Mouse (Mus musculus) cerebellum, adult 11 months (tissue): Measurements from ENCODE around the gene Ssbp4.

Experiments
- DNase-seq: peaks from one replicate; pipeline ENCODE4 v3.0.0; 2022

Ssbp4 gene

GRCm38 (mm10) chr8:70608749-70609367 is at the start of gene Ssbp4:
Gene Ssbp4, minus strand, starts transcription at chr8:70608872.
- DNase-seq, result no peak

GRCm38 (mm10) chr8:70657739-70658138 is 49.1 kb upstream of the Ssbp4 start:
- DNase-seq, result no peak

- no peak for DNase-seq
Measured at GRCm38 (mm10) chr8:70657214-70657613, 48.5 kb upstream of the Ssbp4 start.

DNA sequence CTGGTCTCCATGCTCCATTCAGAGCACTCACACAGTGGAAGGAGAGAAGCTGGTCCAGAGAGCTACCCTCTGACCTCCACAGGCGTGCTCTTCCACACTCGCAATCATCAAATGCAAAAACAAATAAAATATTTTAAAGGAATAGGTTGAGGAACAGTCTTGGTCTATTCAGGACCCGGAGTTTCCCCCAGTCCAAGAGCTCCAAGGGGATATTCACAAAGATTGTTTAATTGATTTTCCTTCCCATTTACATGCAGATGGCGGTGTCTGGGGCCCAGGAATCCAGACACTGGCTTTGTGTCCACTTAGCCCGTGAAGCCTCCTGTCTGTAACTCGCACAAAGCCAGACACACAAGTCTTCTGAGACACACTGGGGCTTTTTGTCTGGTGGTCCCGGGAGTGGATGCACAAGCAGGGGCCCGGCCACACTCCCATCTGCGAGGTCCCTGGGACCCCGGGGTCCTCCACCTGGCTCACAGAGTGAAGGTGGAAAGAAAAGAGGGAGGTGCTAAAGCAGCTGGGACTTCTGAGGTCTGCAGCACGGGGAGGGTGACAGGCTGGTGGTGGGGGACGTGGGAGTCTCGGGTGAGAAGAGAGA is 47.6 kb upstream of the Ssbp4 start:
- DNase-seq, result no peak

GRCm38 (mm10) chr8:70655469-70655868 is 46.8 kb upstream of the Ssbp4 start:
- DNase-seq, result no peak

DNA sequence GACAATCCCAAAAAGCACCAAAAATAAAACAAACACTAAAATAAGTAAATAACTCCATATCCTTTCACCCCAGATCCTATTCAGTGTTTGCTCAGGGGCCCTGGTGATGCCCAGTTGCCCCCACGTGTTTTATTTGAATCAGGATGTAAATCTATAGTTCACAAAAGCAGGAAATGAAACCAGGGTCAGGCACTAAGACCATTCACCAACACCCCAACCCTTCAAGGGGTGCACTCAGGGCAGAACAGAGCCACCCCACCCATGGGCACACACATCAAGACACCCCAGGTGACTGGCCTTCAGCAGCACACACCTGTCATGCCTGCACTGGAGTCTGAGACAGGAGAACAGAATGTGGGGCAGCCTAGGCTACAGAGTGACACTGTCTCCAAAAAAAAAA is 45.4 kb upstream of the Ssbp4 start:
- DNase-seq, result no peak

- DNase-seq, result no peak
Measured at GRCm38 (mm10) chr8:70653226-70653625, 44.6 kb upstream of the Ssbp4 start.

- no peak for DNase-seq
Measured at GRCm38 (mm10) chr8:70650351-70650750, 41.7 kb upstream of the Ssbp4 start.

DNA sequence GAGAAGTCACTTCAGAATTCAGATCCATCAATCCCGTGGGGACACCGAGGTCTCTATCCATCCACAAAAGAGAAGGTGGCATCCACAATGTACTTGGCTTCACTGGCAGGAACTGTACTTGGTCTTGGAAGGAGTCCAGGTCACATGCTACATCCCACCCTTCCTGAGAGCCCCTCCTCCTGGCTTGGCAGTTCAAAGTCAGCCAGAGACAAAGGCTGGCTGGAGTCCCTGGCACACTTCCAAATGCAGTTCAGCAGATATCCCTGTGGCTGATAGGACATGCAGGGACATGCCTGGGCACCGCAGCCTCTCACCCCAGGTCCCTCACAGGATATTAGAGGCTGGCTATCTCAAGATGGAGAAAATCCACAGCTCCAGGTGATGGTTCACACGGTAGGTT is 40.7 kb upstream of the Ssbp4 start:
- peak; percentile 37 for DNase-seq

DNA sequence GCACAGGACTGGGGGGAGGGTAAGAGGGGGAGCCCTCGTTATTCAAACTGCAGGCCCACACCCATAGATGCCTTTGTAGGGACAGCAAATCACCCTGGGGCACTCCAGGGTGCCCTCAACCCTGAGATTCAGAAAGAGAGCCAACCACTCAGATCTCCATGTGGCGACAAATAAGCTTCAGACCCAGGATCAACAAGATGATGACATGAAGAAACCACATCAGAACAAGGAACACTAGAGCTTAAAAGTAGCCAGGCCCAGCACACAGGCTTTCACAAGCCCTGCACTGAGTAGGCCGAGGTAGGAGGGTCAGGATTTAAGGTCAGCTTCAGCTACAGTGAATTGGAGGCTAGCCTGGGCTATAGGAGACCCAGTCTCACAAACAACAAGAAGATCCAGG is 40.2 kb upstream of the Ssbp4 start:
- no peak for DNase-seq

GRCm38 (mm10) chr8:70648164-70648442 is 39.4 kb upstream of the Ssbp4 start:
- no peak for DNase-seq

- DNase-seq, result no peak
Measured at GRCm38 (mm10) chr8:70647343-70648163, 38.9 kb upstream of the Ssbp4 start.

GRCm38 (mm10) chr8:70646775-70647174 is 38.1 kb upstream of the Ssbp4 start:
- no peak for DNase-seq

GRCm38 (mm10) chr8:70646369-70646768 is 37.7 kb upstream of the Ssbp4 start:
- DNase-seq, result no peak

DNA sequence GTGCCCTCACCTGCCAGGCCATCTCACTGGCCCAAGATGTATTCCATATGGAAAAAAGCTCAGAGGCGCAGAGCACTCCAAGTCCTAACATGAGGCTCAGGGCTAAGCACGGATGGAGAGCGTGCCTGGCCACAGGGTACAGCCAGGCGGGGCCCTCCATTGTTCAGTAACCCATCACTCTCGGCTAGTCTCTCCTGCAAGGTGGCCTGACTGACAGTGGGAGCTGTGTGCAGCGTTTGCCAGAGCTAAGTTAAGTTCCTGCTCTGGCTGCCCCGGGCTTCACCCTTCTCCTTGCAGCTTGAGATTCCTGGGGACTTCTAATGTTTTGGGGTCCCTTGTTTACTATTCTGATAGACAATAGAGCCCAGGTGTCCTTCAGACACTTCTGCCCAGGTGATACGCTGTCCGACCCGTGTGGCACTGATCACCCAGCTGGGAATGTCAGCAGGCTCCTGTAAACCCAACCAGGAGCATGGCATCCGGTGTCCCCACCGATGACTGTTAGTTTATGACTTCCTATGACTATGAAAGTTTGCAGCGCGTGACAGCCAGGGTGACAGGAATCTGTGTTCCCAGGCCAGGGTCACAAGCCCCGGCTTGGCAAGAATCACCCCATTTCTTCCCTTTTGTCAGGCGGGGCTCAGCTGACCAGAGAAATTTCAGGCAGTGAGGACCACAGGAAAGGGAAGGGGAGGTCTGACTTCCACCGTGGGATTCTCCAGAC is 37.0 kb upstream of the Ssbp4 start:
- DNase-seq, result no peak

DNA sequence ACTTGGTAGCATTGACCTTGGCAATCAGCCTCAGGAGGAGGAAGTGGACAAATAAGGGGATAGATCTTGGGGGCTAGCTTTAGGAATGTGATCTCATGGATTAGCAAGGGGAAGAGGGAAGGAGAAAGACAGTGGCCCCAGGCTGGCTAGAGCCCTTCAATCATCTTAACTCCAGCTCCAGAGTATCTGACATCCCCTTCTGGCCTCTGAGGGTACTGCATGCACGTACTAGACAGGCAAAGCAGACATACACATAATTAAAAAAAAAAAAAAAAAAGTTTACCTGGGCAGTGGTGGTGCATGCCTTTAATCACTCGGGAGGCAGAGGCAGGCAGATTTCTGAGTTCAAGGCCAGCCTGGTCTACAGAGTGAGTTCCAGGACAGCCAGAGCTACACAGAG is 35.4 kb upstream of the Ssbp4 start:
- DNase-seq, result no peak

DNA sequence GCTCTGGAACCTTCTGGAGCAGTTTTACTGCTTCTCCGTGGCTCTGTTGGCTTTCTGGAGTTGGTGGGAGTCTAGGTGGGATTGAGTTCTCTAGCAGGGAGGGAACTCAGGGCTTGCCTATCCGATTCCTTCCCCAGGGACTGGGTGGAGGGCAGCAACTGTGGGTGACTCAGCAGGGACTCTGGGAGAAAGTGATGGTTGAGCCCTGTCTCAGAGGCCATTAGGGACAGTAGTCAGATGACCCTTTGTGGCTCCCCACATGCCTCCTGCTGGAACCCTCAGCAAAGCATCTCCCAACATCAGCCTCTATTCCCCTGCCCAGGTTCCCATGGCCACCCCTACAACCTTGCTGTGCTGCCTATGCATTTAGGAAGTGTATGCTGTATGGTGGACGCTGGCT is 34.3 kb upstream of the Ssbp4 start:
- no peak for DNase-seq

DNA sequence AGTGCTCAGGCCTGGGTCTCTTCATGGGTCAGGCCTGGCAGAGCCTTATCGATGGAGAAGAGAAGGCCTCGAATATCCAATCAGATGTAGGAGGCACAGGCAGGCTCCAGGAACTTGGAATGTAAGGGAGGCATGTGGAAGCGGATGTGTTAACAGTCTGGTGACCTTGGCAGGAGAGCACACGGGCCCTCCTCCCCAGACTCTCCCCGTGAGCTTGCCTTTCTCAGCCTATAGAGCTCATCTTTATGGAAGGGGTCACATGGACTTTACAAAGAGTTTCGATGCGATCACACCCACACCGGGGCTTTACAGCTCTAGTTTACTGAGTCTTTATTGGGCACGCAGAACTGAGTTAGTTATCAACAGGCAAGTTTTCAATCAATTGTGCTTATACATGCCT is 30.1 kb upstream of the Ssbp4 start:
- DNase-seq, result no peak

- DNase-seq, result no peak
Measured at GRCm38 (mm10) chr8:70636838-70637237, 28.2 kb upstream of the Ssbp4 start.

- DNase-seq, result no peak
Measured at GRCm38 (mm10) chr8:70635527-70635926, 26.9 kb upstream of the Ssbp4 start.

DNA sequence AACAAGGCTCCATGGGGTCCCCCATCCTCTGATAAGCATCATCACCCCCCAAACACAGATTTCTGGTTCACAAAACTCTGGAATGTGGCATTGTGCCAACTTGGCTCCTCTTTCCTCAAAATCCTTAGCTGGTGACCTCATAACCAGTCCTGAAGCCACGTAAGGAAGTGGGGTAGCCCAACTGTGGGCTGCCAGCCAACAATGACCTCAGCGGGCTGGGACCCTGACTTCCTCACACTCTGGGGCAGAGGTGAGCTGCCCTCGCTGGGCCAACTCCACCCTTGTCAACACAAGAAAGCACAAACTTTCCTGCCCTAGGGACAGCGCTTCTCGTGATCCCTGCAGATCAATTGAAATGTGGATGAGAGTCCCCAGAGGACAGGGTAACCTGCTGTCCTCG is 25.4 kb upstream of the Ssbp4 start:
- no peak for DNase-seq

DNA sequence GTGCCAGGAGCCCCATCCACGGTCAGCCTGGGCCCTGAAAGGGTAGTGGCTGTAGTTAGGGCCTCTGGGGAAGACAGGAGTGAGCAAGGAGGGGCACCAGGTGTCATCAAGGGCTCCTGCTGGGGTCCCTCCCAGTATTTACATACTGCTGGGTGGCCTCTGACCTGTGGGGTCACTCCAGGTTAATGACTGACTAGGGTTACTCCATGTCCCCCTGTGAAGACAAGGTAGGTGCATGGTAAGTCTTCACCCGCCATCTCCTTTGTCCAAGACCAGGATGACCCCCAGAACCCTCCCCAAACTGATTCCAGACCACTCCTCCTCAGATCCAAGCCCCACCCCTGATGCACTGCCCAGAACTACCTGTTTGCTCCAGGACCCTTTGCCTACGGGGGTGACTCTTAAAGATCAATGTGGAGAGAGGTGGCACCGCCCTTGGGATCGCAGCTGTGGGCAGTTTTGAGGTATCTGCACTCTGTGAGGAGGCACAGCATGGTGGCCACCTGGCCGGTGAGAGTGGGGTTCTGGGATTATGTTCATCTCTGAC is 23.7 kb upstream of the Ssbp4 start, which contains the start of gene Gdf15:
Gene Gdf15, minus strand, starts transcription at position 111 of the 547 bp plus-strand sequence.
- DNase-seq, result no peak

DNA sequence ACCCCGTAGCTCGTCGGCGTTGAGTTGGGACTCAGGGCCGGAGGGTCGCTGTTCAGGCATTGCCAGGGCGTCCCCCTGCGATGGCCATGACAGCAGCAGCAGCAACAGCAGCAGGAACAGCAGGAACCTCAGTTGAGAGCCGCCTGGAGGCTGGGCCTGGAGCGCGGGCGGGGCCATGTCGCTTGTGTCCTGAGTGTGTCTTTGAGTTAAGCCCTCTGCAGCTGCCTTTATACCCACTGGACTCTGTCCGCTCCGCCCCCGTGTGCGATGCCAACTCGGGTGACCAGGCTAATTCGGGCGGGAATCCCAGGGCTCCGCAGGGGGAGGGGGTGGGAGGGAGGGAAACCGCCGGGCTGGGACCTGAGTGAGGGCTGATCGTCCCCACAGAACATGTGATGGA is 22.8 kb upstream of the Ssbp4 start:
- no peak for DNase-seq
